Mouse (Mus musculus) adrenal gland, adult (tissue): ENCODE measurements at regions not wholly inside any gene's neighbourhood (a gene's known extent, or its start where the extent isn't known, plus 50 kb on each side); places are given as distances from the start of the nearest gene placed in this dataset.

Experiments used
- DNase-seq, 2 experiments: peaks; one replicate each; pipeline ENCODE4 v3.0.0; 2022 to 2023; ENCODE audit warnings: low spot score in 1 of 2; ENCODE audit not compliant: inconsistent age in 2 of 2

- DNase-seq = no peak
Measured at GRCm38 (mm10) chr11:22641450-22641849, 129.6 kb downstream of the Tmem17 start.

- peak in 1 of 2 experiments; percentile 62 for DNase-seq
Measured at GRCm38 (mm10) chr11:22644010-22644625, 132.2 kb downstream of the Tmem17 start.

GRCm38 (mm10) chr11:22644877-22645276 lies 133.0 kb downstream of the Tmem17 start:
- peak in 1 of 2 experiments; percentile 35 for DNase-seq

GRCm38 (mm10) chr11:22646192-22646936 lies 134.5 kb downstream of the Tmem17 start:
- DNase-seq = no peak

DNA sequence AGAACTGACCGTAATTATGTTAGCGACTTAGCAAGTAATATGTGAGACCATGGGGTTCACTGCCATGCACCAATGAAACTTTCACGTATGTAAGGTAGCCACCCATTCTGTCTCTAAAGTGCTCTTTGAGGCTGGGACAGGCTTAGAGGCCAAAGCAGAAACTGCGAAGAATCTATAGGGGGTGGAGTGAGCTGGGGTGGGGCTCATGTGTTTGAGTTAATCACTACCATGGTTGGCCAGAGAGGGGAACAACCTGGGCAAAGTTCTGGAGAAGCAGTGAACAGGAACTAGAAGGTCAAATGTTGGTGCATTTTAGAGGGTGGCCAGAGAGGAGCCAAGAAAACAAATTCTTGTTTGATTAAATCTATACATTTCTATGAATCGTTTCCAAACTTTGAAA lies 136.4 kb downstream of the Tmem17 start:
- DNase-seq = no peak

GRCm38 (mm10) chr11:22650771-22651170 lies 138.9 kb downstream of the Tmem17 start:
- DNase-seq = no peak

- DNase-seq = no peak
Measured at GRCm38 (mm10) chr11:22651313-22651712, 139.4 kb downstream of the Tmem17 start.

- DNase-seq = no peak
Measured at GRCm38 (mm10) chr11:22651911-22652310, 140.0 kb downstream of the Tmem17 start.

DNA sequence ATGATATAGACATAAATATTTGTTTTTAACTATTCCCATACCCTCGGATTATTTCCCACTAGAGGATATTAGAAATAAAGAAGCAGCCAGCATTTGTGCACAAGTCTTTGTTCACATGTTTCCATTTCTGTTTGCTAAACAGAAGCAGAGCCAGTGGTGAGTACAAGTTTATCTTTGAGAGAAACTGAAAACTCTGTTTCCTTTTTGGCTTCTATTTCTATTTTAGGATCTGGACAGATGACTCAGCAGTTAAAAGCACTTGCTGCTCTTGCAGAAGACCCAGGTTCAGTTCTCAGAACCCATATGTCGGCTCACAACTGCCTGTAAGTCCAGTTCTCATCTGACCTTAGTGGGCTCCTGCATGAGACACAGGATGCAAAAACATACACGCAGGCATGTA lies 141.0 kb downstream of the Tmem17 start:
- no peak for DNase-seq

DNA sequence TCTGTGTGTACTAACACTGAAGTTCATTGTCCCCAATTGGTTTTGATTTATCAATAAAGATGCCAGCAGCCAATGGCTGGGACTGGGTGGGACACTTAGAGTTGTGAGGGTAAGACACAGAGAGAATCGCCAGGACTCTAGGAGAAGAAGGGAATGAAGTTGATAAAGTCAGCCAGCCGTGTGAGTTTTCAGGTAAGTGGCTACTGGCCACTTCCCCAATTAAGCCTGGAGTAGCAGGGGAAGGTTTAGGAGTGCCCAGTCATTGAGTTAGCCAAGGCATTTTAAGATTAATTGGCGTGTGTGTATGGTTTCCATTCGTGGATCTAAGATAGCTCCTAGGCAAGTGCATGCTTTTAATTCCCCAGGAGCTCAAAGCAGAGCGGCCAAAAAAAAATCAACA lies 141.5 kb downstream of the Tmem17 start:
- DNase-seq = no peak

DNA sequence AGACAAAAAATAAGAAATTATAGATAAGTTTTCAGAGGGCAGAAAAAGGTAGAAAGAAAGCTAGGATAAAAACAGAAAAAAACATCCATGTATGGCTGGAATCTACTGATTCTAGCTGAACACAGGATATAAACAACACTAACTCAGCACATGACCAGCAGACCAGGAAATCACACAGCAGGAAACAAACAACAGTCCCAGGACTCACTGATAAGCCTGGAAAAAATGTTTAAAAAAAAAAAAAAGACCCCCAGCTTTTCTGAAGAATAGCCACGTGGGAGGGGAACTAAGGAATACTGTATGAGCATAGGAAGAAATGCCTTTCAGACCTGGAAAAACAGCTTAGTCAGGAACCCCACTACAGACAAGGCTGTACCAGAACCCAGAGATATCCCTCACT lies 145.7 kb downstream of the Tmem17 start:
- DNase-seq = no peak

- DNase-seq = peak; percentile 44 to 78
Measured at GRCm38 (mm10) chr11:22661072-22661471, 149.2 kb downstream of the Tmem17 start.

- DNase-seq = peak; percentile 69 to 91
Measured at GRCm38 (mm10) chr11:22661713-22662551, 150.0 kb downstream of the Tmem17 start.

DNA sequence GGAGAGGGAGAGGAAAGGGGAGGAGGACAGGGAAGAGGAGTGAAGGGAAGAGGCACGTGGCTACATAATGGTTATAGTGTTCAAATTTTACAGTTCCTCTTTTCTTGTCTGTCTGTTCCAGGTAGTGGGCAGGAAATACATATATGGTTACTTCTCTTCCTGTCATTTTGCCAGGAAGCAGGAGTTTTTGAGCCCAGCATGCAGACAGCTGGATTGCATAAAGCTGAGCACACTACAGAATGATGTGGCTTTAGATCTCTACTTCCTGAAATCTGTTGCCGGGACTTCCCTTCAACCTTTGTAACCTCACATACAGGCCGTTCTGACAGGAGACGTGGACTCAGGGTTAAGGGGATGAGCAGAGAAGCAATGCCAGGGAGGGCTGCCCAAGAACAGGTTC lies 154.1 kb downstream of the Tmem17 start:
- DNase-seq = no peak

DNA sequence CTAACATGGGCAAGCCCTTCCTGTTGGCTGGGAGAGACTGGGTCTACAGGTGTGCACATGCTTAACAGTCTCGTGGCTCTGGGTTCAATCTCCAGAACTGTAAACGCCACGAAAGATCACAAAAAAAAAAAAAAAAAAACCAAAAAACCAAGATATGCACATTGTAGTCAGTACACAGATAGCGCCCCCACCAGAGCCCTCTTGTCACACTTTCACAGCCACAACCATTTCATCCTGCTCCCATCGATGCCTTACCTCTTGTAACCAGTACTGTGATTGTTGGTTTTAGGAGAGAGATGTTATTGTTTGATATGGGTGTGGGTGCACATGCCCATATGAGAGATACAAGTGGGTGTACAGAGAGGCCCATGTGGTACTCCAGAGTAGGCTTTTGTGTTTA lies 154.5 kb downstream of the Tmem17 start:
- DNase-seq = no peak

GRCm38 (mm10) chr11:22668220-22668619 lies 156.3 kb downstream of the Tmem17 start:
- DNase-seq = no peak

DNA sequence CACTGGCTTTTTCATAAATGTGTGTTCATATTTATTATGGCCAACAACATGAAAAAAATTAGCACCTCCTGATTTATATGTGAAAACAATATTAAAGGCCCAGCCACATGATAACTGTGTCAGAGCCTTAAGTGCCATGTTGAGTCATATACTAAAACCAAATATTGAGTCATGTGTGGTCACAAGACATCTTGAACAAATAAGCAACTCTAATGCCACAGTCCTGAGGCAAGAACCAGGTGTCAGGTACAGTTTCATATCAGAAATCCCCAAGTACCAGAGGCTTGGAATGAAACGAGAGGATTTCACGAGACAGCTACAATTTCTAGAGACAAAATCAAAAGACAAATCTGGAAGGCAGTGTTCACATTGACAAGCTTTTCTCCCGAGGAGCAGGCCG lies 157.4 kb downstream of the Tmem17 start:
- no peak for DNase-seq

DNA sequence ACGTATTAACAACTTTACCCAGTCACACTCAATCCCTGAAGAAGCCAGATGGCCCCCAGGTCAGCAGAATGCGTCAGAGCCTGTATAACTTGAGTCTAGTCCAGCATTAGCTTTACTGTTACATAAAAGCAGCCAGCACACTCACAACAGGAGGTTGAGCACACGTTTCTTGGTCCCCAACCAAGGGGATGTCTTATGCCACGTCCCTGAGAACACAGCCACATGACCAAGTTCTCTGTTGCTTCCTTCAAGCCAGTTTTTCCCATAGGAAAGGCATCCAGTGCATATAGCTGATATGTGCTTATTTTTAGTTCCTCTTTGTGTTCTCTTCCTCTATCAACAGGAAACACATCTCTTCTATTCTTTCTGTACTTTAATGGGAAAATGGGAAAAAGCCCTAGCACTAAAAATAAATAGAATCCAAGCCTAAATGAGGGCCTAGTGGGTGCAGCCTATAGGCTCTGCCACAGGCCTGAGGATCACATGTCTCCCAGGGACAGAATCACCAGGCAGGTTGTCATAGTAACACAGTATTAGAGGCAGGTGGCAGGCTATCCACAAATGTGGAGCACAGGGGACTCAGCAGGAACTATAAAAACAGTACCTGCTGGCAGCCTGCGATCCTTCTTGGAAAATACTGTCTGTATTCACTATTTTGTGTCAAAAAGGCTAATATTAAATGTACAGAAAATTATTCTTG lies 160.1 kb downstream of the Tmem17 start:
- no peak for DNase-seq

- no peak for DNase-seq
Measured at GRCm38 (mm10) chr11:22675047-22675446, 163.2 kb downstream of the Tmem17 start.

- no peak for DNase-seq
Measured at GRCm38 (mm10) chr11:22675754-22676153, 163.9 kb downstream of the Tmem17 start.

GRCm38 (mm10) chr11:22677337-22677736 lies 165.4 kb downstream of the Tmem17 start:
- DNase-seq = peak; percentile 71 to 89
